Mouse (Mus musculus) left cerebral cortex, postnatal 10 days (tissue): ENCODE measurements around the gene Ociad2. TPM values are rescaled to one million over a fixed set of nuclear protein-coding genes. Genes with fewer than 3 reads are reported as not detected.

Source experiments
- DNase-seq, 2 experiments: peaks; one replicate each; pipeline ENCODE4 v3.0.0; 2021 to 2022; ENCODE audit warnings: low spot score in 2 of 2, mixed read lengths in 1 of 2; ENCODE audit errors: extremely low spot score in 1 of 2
- intact Hi-C: fragments of 180-260 bp; cut with DNase I; formaldehyde crosslinking; loops from one replicate; pipeline ENCODE4 v1.15.1; 2025
- total RNA-seq, 2 experiments: library from RNA; stranded (reverse); gene quantifications; 2 replicates each; pipeline ENCODE4 v1.2.3; 2021

Gene Ociad2
- total RNA-seq, 2 experiments from 2014 or later = 48.6 to 55.2 TPM

DNA sequence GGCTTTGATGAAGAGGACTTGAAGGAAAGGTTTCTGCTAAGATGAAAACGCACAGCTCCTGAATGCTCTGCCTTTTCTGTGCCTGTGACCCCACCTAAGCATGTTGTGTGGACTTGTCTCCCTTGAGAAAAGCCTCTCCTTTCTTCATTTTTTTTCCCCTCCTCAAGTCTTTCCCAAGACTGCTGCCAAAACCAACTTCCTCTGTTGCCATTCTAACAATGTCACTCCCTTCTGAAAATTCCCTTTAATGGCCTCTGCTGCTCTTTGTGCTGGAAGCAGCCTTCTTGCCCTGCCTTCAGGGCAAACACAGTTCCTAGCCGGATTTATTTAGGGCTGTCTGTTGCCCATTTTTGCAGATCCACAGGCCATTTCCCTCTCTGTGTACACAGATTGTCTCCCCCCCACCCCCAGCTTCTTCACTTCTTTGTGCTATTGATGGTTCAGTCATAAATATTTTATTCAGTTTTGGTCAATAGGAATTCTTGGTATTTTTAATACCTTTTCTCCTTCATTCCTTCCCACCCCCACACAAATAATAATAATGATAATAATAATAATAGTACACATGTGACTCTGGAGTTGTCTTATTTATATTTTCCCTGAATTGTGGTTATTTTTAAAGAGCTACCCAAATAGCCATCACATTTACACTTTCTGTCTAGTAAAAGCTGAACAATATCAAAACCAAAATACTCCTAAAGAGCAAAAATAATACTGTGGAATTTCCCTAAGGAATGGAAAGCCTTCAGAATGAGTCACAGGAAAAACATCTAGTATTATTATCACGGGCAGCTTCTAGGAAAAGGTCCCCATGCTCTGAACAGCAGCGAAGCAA, 60.9 kb downstream of the Ociad2 start:
- intact Hi-C loops = no loop called here

DNA sequence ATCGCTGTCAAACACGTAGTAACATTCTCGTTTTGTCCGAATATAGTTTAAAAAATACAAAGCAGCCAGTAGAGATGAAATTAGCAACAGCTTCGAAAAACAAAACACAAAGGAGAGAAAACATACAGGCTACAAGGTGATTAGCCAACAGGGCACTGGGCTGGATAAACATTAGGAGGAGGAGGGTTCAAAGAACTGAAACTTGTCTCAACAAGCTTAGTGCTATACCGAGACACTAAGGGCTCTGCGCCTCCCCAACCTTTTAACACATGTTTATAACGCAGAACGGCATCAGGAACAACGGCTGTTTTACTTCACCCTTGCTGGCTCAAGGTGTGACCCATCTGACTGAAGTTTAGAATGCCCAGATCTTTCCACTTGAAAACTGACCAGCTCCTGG, 61.6 kb downstream of the Ociad2 start:
- intact Hi-C loops = no loop called here
- no peak for DNase-seq

More for the DNA sequence above, 60.9 kb downstream of the Ociad2 start:
- DNase-seq = no peak

DNA sequence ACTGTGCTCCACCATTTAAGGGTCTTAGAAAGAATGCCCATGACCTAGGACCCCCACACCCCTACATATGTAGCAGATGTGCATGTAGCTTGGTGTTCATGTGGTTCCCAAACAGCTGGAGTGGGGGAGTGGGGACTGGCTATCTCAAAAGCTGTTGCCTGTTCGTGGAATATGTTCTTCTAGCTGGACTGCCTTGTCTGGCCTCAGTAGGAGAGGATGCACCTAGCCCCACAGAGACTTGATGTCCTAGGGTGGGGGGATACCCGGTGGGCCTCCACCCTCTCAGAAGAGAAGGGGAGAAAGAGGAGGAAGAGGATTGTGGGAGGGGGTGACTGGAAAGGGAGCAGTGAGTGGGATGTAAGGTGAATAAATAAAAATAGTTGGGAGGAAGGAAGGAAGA, 65.9 kb downstream of the Ociad2 start:
- intact Hi-C loops = no loop called here
- DNase-seq = no peak

DNA sequence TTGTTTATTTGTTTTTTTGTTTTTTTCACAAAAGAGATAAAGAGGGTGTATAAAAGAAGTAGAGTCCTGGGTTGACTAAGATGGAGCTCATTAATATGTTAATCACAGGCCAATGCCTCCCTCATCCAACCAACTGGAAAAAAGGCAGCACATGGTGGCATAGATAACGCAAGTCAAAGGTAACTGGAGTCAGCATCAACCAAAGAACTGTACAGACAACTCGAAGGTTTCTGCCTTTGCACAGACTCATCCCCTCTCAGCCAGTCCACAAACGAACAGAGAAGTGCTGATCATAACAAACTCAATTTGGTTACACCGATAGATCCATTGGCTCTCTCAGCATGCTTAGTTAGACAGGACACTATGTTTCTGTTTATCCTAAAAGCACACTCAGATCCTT, 67.7 kb downstream of the Ociad2 start:
- intact Hi-C loops = no loop called here
- DNase-seq = no peak

Other genes with a start within 250 kb of the Ociad2 start
- gene Fryl, start 84.4 kb downstream of the Ociad2 start, total RNA-seq = 10 to 100 TPM; 52.1 to 54.5 TPM
- gene Ociad1, start 48.2 kb downstream of the Ociad2 start, total RNA-seq = 100 to 1,000 TPM; 356 to 358 TPM
- gene Cwh43, start 65.0 kb upstream of the Ociad2 start, total RNA-seq = 1 to 10 TPM; 6.7 to 8.2 TPM
- gene Dcun1d4, start 140.0 kb upstream of the Ociad2 start, total RNA-seq = 100 to 1,000 TPM; 102 to 110 TPM